Mouse (Mus musculus) embryo, embryonic 10 days (tissue): ENCODE measurements around the gene Hs6st2.
A peak's percentile ranks its signal among the peaks of the same experiment; 100 is the strongest.

ENCODE experiments used
- DNase-seq: peaks from one replicate; pipeline ENCODE4 v3.0.0-alpha.2; 2015; ENCODE audit warnings: low spot score

Gene Hs6st2

GRCm38 (mm10) chrX:51681756-51682155 is at the start of gene Hs6st2:
Hs6st2 (minus strand) TSS chrX:51681856.
- DNase-seq = no peak

- no peak for DNase-seq
These were observed 32.6 kb upstream of the Hs6st2 start for GRCm38 (mm10) chrX:51714086-51714745.

- DNase-seq = no peak
These were observed 31.3 kb upstream of the Hs6st2 start for GRCm38 (mm10) chrX:51712996-51713395.

- DNase-seq = no peak
These were observed 21.2 kb upstream of the Hs6st2 start for GRCm38 (mm10) chrX:51702823-51703222.

- no peak for DNase-seq
These were observed 17.4 kb upstream of the Hs6st2 start for GRCm38 (mm10) chrX:51699079-51699478.

GRCm38 (mm10) chrX:51686048-51686949 is 4.6 kb upstream of the Hs6st2 start:
- no peak for DNase-seq

- no peak for DNase-seq
These were observed 2.8 kb upstream of the Hs6st2 start for GRCm38 (mm10) chrX:51684336-51685056.

GRCm38 (mm10) chrX:51681170-51681667 is 437 bp downstream of the Hs6st2 start:
- DNase-seq = peak; percentile 58

- peak; percentile 61 for DNase-seq
These were observed 1.1 kb downstream of the Hs6st2 start for GRCm38 (mm10) chrX:51680428-51681169.

GRCm38 (mm10) chrX:51679601-51680427 is 1.8 kb downstream of the Hs6st2 start:
- DNase-seq = peak; percentile 9

- no peak for DNase-seq
These were observed 23.4 kb downstream of the Hs6st2 start for GRCm38 (mm10) chrX:51658236-51658635.

- DNase-seq = no peak
These were observed 38.9 kb downstream of the Hs6st2 start for GRCm38 (mm10) chrX:51642661-51643257.

GRCm38 (mm10) chrX:51635756-51636155 is 45.9 kb downstream of the Hs6st2 start:
- peak; percentile 13 for DNase-seq

GRCm38 (mm10) chrX:51631376-51631775 is 50.3 kb downstream of the Hs6st2 start:
- peak; percentile 9 for DNase-seq

GRCm38 (mm10) chrX:51614384-51615004 is 67.2 kb downstream of the Hs6st2 start:
- peak; percentile 31 for DNase-seq

- peak; percentile 3 for DNase-seq
These were observed 70.9 kb downstream of the Hs6st2 start for GRCm38 (mm10) chrX:51610743-51611142.

- no peak for DNase-seq
These were observed 75.3 kb downstream of the Hs6st2 start for GRCm38 (mm10) chrX:51606231-51606863.

GRCm38 (mm10) chrX:51592751-51593150 is 88.9 kb downstream of the Hs6st2 start:
- DNase-seq = no peak

- no peak for DNase-seq
These were observed 91.1 kb downstream of the Hs6st2 start for GRCm38 (mm10) chrX:51590448-51591010.
